Mouse (Mus musculus): ENCODE results near the gene Plxna4. TPM values are rescaled to one million over a fixed set of nuclear protein-coding genes. Genes with fewer than 3 reads are reported as not detected.

The Plxna4 gene
- total and polyA plus RNA-seq, 3 experiments, result not detected

DNA sequence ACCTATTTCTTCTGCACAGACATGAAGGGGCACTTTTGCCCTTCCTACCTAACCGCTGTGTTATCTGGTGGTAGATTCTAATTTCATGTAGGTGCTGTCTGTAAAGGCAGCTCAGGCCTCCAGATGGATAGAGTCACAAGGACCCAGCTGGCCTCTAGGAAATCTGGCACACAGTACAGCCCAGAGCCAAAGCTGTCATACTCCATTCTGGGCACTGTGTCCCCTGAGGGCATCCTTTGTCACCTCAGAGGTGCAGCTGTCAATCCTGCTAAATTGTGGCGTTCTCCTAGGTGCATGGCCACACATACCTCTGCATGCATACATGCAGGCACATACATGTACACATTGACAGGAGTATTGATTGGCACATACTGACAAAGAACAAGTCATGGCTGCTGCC is 394.9 kb downstream of the Plxna4 start:
- H3K4me1 ChIP-seq (ENCODE audit: control insufficient read depth in 1 of 2, insufficient read depth in 2 of 2), result no peaks in the 10 kb centered on the region
- TF ChIP-seq CHD1 (IDR thresholded peaks at IDR 0.05; ENCODE audit: low read depth, low read length), result no peak
- no peak for TF ChIP-seq MAZ (IDR thresholded peaks at IDR 0.05; ENCODE audit: low read depth, low read length)
- no peak for TF ChIP-seq MEF2A (IDR thresholded peaks at IDR 0.05; ENCODE audit: borderline replicate concordance, low read depth, low read length)
- no peak for TF ChIP-seq JUND (conservative IDR thresholded peaks at IDR 0.05; ENCODE audit: low read depth, low read length)
- no peak for TF ChIP-seq POLR2A (IDR thresholded peaks at IDR 0.05; ENCODE audit: low read depth, low read length)
- no peak for TF ChIP-seq ETS1 (conservative IDR thresholded peaks at IDR 0.05; ENCODE audit: low read depth, low read length)
- TF ChIP-seq HCFC1 (IDR thresholded peaks at IDR 0.05; ENCODE audit: low read depth, low read length), result no peak
- TF ChIP-seq ZC3H11A (IDR thresholded peaks at IDR 0.05; ENCODE audit: low read depth, low read length), result no peak
- TF ChIP-seq JUN (IDR thresholded peaks at IDR 0.05; ENCODE audit: insufficient read depth, low read depth, low read length), result no peak
- no peak overlapping the region for H3K27ac ChIP-seq (ENCODE audit: insufficient read depth, low read depth)
- dilution Hi-C loops (cut with MboI; ENCODE audit: extremely low pct_ligation_motif_present, extremely low pct_unique_long_range_greater_than_20kb, low sequenced_read_pairs) (no loop called here), in situ Hi-C loops (cut with MboI; ENCODE audit: low pct_ligation_motif_present, low pct_unique_long_range_greater_than_20kb, low sequenced_read_pairs) (no loop called here)
- no peaks in the 10 kb centered on the region for H3K36me3 ChIP-seq (replicated peaks in 1 of 2; ENCODE audit: control insufficient read depth in 1 of 2, insufficient read depth in 1 of 2, low read length in 1 of 2)
- no peak overlapping the region for H3K4me3 ChIP-seq (replicated peaks in 1 of 3; ENCODE audit: low read depth in 2 of 3, low read length in 2 of 3, poor library complexity in 1 of 3)
- no peak for DNase-seq (ENCODE audit: extremely low read depth)
- H3K27me3 ChIP-seq (replicated peaks), result peaks cover 85% of the 10 kb centered on the region
- no peak overlapping the region for H3K4me2 ChIP-seq (ENCODE audit: insufficient read depth, low read depth, poor library complexity, severe bottlenecking)
- H3K9me3 ChIP-seq (replicated peaks; ENCODE audit: low read length), result peaks cover 3% of the 10 kb centered on the region
- no peaks in the 10 kb centered on the region for H3K79me2 ChIP-seq (replicated peaks; ENCODE audit: control insufficient read depth, extremely low read depth, insufficient read depth, poor library complexity, severe bottlenecking)
- H3K9ac ChIP-seq (ENCODE audit: insufficient read depth, low read depth), result no peak overlapping the region

DNA sequence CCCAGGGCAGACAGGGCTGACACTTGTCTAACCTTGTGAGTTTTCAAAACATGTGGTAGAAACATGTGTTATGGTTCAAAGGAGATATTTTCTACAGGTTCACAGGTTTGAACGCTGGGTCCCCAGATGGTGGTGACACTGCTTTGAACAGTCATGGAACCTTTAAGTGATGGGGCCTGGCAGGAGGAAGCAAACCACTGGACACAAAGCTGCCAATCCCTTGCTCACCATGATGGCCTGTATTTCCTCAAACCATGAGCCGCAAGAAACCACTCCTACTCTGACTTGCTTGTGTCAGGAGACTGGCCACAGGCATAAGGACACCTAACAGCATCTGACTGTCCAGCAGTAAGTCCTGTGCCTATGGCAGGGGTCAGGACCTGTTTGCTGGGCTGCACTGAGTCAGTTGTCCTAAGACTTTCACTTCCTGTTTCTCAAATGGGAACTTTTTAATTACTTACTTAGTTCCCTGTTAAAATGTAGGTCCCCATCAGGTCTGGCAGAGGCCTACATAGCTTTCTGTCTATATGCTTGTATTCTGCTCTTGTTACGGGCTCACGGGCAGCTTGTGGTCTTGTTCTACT is 403.5 kb downstream of the Plxna4 start:
- DNase-seq (ENCODE audit: extremely low read depth), result no peak
- no peak overlapping the region for H3K4me2 ChIP-seq (ENCODE audit: insufficient read depth, low read depth, poor library complexity, severe bottlenecking)
- no peak overlapping the region for H3K9ac ChIP-seq (ENCODE audit: insufficient read depth, low read depth)
- H3K36me3 ChIP-seq (replicated peaks in 1 of 2; ENCODE audit: control insufficient read depth in 1 of 2, insufficient read depth in 1 of 2, low read length in 1 of 2), result no peaks in the 10 kb centered on the region
- H3K27me3 ChIP-seq (replicated peaks), result peaks cover 83% of the 10 kb centered on the region
- H3K4me3 ChIP-seq (replicated peaks in 1 of 3; ENCODE audit: low read depth in 2 of 3, low read length in 2 of 3, poor library complexity in 1 of 3), result no peak overlapping the region
- H3K79me2 ChIP-seq (replicated peaks; ENCODE audit: control insufficient read depth, extremely low read depth, insufficient read depth, poor library complexity, severe bottlenecking), result no peaks in the 10 kb centered on the region
- dilution Hi-C loops (cut with MboI; ENCODE audit: extremely low pct_ligation_motif_present, extremely low pct_unique_long_range_greater_than_20kb, low sequenced_read_pairs) (no loop called here), in situ Hi-C loops (cut with MboI; ENCODE audit: low pct_ligation_motif_present, low pct_unique_long_range_greater_than_20kb, low sequenced_read_pairs) (no loop called here)
- H3K27ac ChIP-seq (ENCODE audit: insufficient read depth, low read depth), result no peak overlapping the region
- no peaks in the 10 kb centered on the region for H3K4me1 ChIP-seq (ENCODE audit: control insufficient read depth in 1 of 2, insufficient read depth in 2 of 2)
- no peaks in the 10 kb centered on the region for H3K9me3 ChIP-seq (replicated peaks; ENCODE audit: low read length)
- TF ChIP-seq NELFE (IDR thresholded peaks at IDR 0.05; ENCODE audit: low read depth, low read length), result no peak
- TF ChIP-seq USF1 (IDR thresholded peaks at IDR 0.05; ENCODE audit: low read depth, low read length), result no peak
- no peak for TF ChIP-seq ZKSCAN1 (IDR thresholded peaks at IDR 0.05; ENCODE audit: borderline replicate concordance, low read depth, low read length)
- TF ChIP-seq CHD1 (IDR thresholded peaks at IDR 0.05; ENCODE audit: low read depth, low read length), result no peak
- no peak for TF ChIP-seq IRF4 (IDR thresholded peaks at IDR 0.05; ENCODE audit: low read depth, low read length)
- TF ChIP-seq CTCF (conservative IDR thresholded peaks at IDR 0.05 in 1 of 2, IDR thresholded peaks at IDR 0.05 in 1 of 2; ENCODE audit: low read depth in 2 of 2, low read length in 2 of 2), result no peak
- TF ChIP-seq BHLHE40 (IDR thresholded peaks at IDR 0.05; ENCODE audit: low read depth, low read length), result no peak
- no peak for TF ChIP-seq RCOR1 (conservative IDR thresholded peaks at IDR 0.05; ENCODE audit: low read depth, low read length)
- no peak for TF ChIP-seq NRF1 (IDR thresholded peaks at IDR 0.05; ENCODE audit: low read depth, low read length)
- no peak for TF ChIP-seq HCFC1 (IDR thresholded peaks at IDR 0.05; ENCODE audit: low read depth, low read length)
- no peak for TF ChIP-seq POLR2A (IDR thresholded peaks at IDR 0.05; ENCODE audit: low read depth, low read length)
- TF ChIP-seq ETS1 (conservative IDR thresholded peaks at IDR 0.05; ENCODE audit: low read depth, low read length), result no peak
- no peak for TF ChIP-seq MAFK (IDR thresholded peaks at IDR 0.05; ENCODE audit: insufficient replicate concordance, low read length)
- no peak for TF ChIP-seq MYC (IDR thresholded peaks at IDR 0.05; ENCODE audit: low read depth, low read length)
- no peak for TF ChIP-seq ZC3H11A (IDR thresholded peaks at IDR 0.05; ENCODE audit: low read depth, low read length)
